Mouse (Mus musculus): ENCODE measurements around the gene Tas1r3. TPM values are rescaled to one million over a fixed set of nuclear protein-coding genes. Genes with fewer than 3 reads are reported as not detected.
A peak's percentile ranks its signal among the peaks of the same experiment; 100 is the strongest.

Tas1r3 gene
- polyA plus RNA-seq, 1 experiment from 2014 or later = 0.29 TPM

- WGBS = 92% methylated on average over 7 of the region's 7 CpGs
- Histone ChIP-seq H3K36me3 (replicated peaks) (peaks cover 61% of the 10 kb centered on the region), H3K27me3 (replicated peaks; ENCODE audit: low read depth, poor library complexity, severe bottlenecking) (no peaks in the 10 kb centered on the region), H3K4me1 (peaks cover 27% of the 10 kb centered on the region), H3K27ac (replicated peaks) (no peak overlapping the region), H3K9me3 (no peaks in the 10 kb centered on the region), H3K4me3 (no peak overlapping the region)
- no peak for DNase-seq (ENCODE audit: low spot score)
Observed at GRCm38 (mm10) chr4:155871404-155871803, 8.2 kb upstream of the Tas1r3 start.

GRCm38 (mm10) chr4:155869317-155870033 is 6.3 kb upstream of the Tas1r3 start, which contains the start of the genes Cptp and Ints11:
Gene Cptp, minus strand, starts transcription at chr4:155869440.
Gene Ints11, plus strand, starts transcription at chr4:155869546.
- peak within 1 kb of the TSS; percentile 88 for H3K4me3 ChIP-seq
- peak within 1 kb of the TSS; percentile 86 for H3K27ac ChIP-seq (replicated peaks)
- peak; percentile 98 for DNase-seq (ENCODE audit: low spot score)
- peaks cover 27% of the 10 kb centered on the region for H3K4me1 ChIP-seq
- under 1% methylated on average over 63 of the region's 63 CpGs for WGBS
- no peaks in the 10 kb centered on the region for H3K9me3 ChIP-seq
- H3K36me3 ChIP-seq (replicated peaks) = peaks cover 61% of the 10 kb centered on the region
- no peaks in the 10 kb centered on the region for H3K27me3 ChIP-seq (replicated peaks; ENCODE audit: low read depth, poor library complexity, severe bottlenecking)

GRCm38 (mm10) chr4:155868614-155869298 is 5.6 kb upstream of the Tas1r3 start:
- 10% methylated on average over 22 of the region's 22 CpGs for WGBS
- Histone ChIP-seq H3K4me1 (peaks cover 27% of the 10 kb centered on the region), H3K36me3 (replicated peaks) (peaks cover 58% of the 10 kb centered on the region), H3K27ac (replicated peaks) (peak overlapping the region; percentile 86), H3K4me3 (peak overlapping the region; percentile 88), H3K9me3 (no peaks in the 10 kb centered on the region), H3K27me3 (replicated peaks; ENCODE audit: low read depth, poor library complexity, severe bottlenecking) (no peaks in the 10 kb centered on the region)
- no peak for DNase-seq (ENCODE audit: low spot score)

GRCm38 (mm10) chr4:155861787-155862186 is 1.4 kb downstream of the Tas1r3 start:
- Histone ChIP-seq H3K27ac (replicated peaks) (no peak overlapping the region), H3K4me3 (no peak overlapping the region), H3K27me3 (replicated peaks; ENCODE audit: low read depth, poor library complexity, severe bottlenecking) (no peaks in the 10 kb centered on the region), H3K9me3 (no peaks in the 10 kb centered on the region), H3K36me3 (replicated peaks) (peaks cover 75% of the 10 kb centered on the region), H3K4me1 (no peaks in the 10 kb centered on the region)
- WGBS = 91% methylated on average over 7 of the region's 7 CpGs
- DNase-seq (ENCODE audit: low spot score) = no peak

- Histone ChIP-seq H3K4me3 (no peak overlapping the region), H3K4me1 (no peaks in the 10 kb centered on the region), H3K27me3 (replicated peaks; ENCODE audit: low read depth, poor library complexity, severe bottlenecking) (no peaks in the 10 kb centered on the region), H3K9me3 (no peaks in the 10 kb centered on the region), H3K36me3 (replicated peaks) (peaks cover 75% of the 10 kb centered on the region), H3K27ac (replicated peaks) (no peak overlapping the region)
- WGBS = 20% methylated on average over 13 of the region's 13 CpGs
- DNase-seq (ENCODE audit: low spot score) = peak; percentile 92
Observed at GRCm38 (mm10) chr4:155859318-155859717, 3.8 kb downstream of the Tas1r3 start.

- H3K36me3 ChIP-seq (replicated peaks) = peaks cover 90% of the 10 kb centered on the region
- H3K9me3 ChIP-seq = no peaks in the 10 kb centered on the region
- no peaks in the 10 kb centered on the region for H3K4me1 ChIP-seq
- no peak for DNase-seq (ENCODE audit: low spot score)
- WGBS = 90% methylated on average over 3 of the region's 3 CpGs
- H3K4me3 ChIP-seq = 0 out of 2 replicates have a peak overlapping the region, but pooled peaks have one; percentile 6
- H3K27me3 ChIP-seq (replicated peaks; ENCODE audit: low read depth, poor library complexity, severe bottlenecking) = no peaks in the 10 kb centered on the region
- H3K27ac ChIP-seq (replicated peaks) = no peak overlapping the region
Observed at GRCm38 (mm10) chr4:155856881-155857280, 6.3 kb downstream of the Tas1r3 start.

- no peaks in the 10 kb centered on the region for H3K27me3 ChIP-seq (replicated peaks; ENCODE audit: low read depth, poor library complexity, severe bottlenecking)
- no peak overlapping the region for H3K27ac ChIP-seq (replicated peaks)
- peaks cover 84% of the 10 kb centered on the region for H3K36me3 ChIP-seq (replicated peaks)
Observed at GRCm38 (mm10) chr4:155856071-155856470, 7.1 kb downstream of the Tas1r3 start.

GRCm38 (mm10) chr4:155854991-155855390 is 8.2 kb downstream of the Tas1r3 start:
- 96% methylated on average over 12 of the region's 12 CpGs for WGBS
- Histone ChIP-seq H3K36me3 (replicated peaks) (peaks cover 76% of the 10 kb centered on the region), H3K27ac (replicated peaks) (no peak overlapping the region), H3K4me1 (0 out of 2 replicates have a peak, but pooled peaks cover 3% of the 10 kb centered on the region), H3K27me3 (replicated peaks; ENCODE audit: low read depth, poor library complexity, severe bottlenecking) (no peaks in the 10 kb centered on the region), H3K9me3 (no peaks in the 10 kb centered on the region), H3K4me3 (no peak overlapping the region)
- no peak for DNase-seq (ENCODE audit: low spot score)

More at GRCm38 (mm10) chr4:155856071-155856470, 7.1 kb downstream of the Tas1r3 start:
- H3K4me1 ChIP-seq = 0 out of 2 replicates have a peak, but pooled peaks cover 3% of the 10 kb centered on the region
- no peak overlapping the region for H3K4me3 ChIP-seq
- WGBS = 91% methylated on average over 12 of the region's 12 CpGs
- DNase-seq (ENCODE audit: low spot score) = no peak
- no peaks in the 10 kb centered on the region for H3K9me3 ChIP-seq

GRCm38 (mm10) chr4:155853421-155853820 is 9.7 kb downstream of the Tas1r3 start:
- H3K4me3 ChIP-seq = no peak overlapping the region
- no peak overlapping the region for H3K27ac ChIP-seq (replicated peaks)
- no peak for DNase-seq (ENCODE audit: low spot score)
- no peaks in the 10 kb centered on the region for H3K27me3 ChIP-seq (replicated peaks; ENCODE audit: low read depth, poor library complexity, severe bottlenecking)
- H3K36me3 ChIP-seq (replicated peaks) = peaks cover 61% of the 10 kb centered on the region
- H3K9me3 ChIP-seq = no peaks in the 10 kb centered on the region
- WGBS = 87% methylated on average over 9 of the region's 9 CpGs
- H3K4me1 ChIP-seq = peaks cover 16% of the 10 kb centered on the region

GRCm38 (mm10) chr4:155851951-155852411 is 11.2 kb downstream of the Tas1r3 start:
- H3K27ac ChIP-seq (replicated peaks) = no peak overlapping the region
- WGBS = 84% methylated on average over 2 of the region's 2 CpGs
- no peak overlapping the region for H3K4me3 ChIP-seq
- no peak for DNase-seq (ENCODE audit: low spot score)
- H3K27me3 ChIP-seq (replicated peaks; ENCODE audit: low read depth, poor library complexity, severe bottlenecking) = no peaks in the 10 kb centered on the region
- peaks cover 46% of the 10 kb centered on the region for H3K36me3 ChIP-seq (replicated peaks)
- H3K9me3 ChIP-seq = no peaks in the 10 kb centered on the region
- peaks cover 26% of the 10 kb centered on the region for H3K4me1 ChIP-seq

- Histone ChIP-seq H3K4me3 (no peak overlapping the region), H3K36me3 (replicated peaks) (peaks cover 40% of the 10 kb centered on the region), H3K27me3 (replicated peaks; ENCODE audit: low read depth, poor library complexity, severe bottlenecking) (no peaks in the 10 kb centered on the region), H3K9me3 (no peaks in the 10 kb centered on the region), H3K27ac (replicated peaks) (no peak overlapping the region), H3K4me1 (peaks cover 32% of the 10 kb centered on the region)
- 92% methylated on average over 3 of the region's 3 CpGs for WGBS
- no peak for DNase-seq (ENCODE audit: low spot score)
Observed at GRCm38 (mm10) chr4:155851368-155851767, 11.8 kb downstream of the Tas1r3 start.

- H3K4me1 ChIP-seq = peaks cover 33% of the 10 kb centered on the region
- no peak for DNase-seq (ENCODE audit: low spot score)
- H3K27ac ChIP-seq (replicated peaks) = no peak overlapping the region
- H3K9me3 ChIP-seq = no peaks in the 10 kb centered on the region
- peaks cover 26% of the 10 kb centered on the region for H3K36me3 ChIP-seq (replicated peaks)
- 91% methylated on average over 3 of the region's 3 CpGs for WGBS
- H3K27me3 ChIP-seq (replicated peaks; ENCODE audit: low read depth, poor library complexity, severe bottlenecking) = no peaks in the 10 kb centered on the region
- H3K4me3 ChIP-seq = no peak overlapping the region; the same call in 1 of the 2 replicates
Observed at GRCm38 (mm10) chr4:155849792-155850451, 13.2 kb downstream of the Tas1r3 start.

Data from embryonic facial prominence, embryonic 10.5 days (tissue).